Mouse (Mus musculus) cerebellum, postnatal 10 days (tissue): ENCODE results near the gene Hacd3.
"Not testable (repeated sequence)": the region's sequence is repeated elsewhere in the genome, so short reads cannot be mapped to it uniquely, and the experiment has no call there.

Experiments used
- DNase-seq, 2 experiments: peaks; one replicate each; pipeline ENCODE4 v3.0.0; 2021; ENCODE audit warnings: mixed read lengths in 2 of 2

The Hacd3 gene

GRCm38 (mm10) chr9:65016241-65016977 is 5.1 kb downstream of the Hacd3 start:
- DNase-seq, result no peak

GRCm38 (mm10) chr9:65015461-65016222 is 5.9 kb downstream of the Hacd3 start:
- DNase-seq, result no peak

DNA sequence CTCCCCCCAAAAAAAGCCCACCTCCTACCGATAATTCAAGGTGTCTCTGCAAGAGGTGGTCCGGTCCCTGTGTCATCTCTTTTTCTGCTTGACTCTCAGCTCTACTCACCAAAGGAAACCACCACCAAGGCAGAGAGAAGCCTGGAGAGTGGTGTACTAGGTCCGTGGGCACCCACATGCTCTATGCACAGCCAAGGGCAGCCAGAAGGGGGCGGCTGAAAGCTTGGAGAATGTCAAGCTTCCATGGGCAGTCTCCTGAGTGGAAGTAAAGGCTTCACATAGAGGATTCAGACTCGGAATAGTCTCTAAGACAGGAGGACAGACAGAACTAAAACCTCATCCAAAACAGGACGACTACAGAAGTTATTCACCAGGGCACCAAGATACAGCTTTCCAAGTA is 10.2 kb downstream of the Hacd3 start:
- peak; percentile 52 to 61 for DNase-seq

- no peak for DNase-seq
Measured at GRCm38 (mm10) chr9:65010632-65011031, 10.9 kb downstream of the Hacd3 start.

GRCm38 (mm10) chr9:65005737-65006136 is 15.8 kb downstream of the Hacd3 start:
- DNase-seq, result no peak

DNA sequence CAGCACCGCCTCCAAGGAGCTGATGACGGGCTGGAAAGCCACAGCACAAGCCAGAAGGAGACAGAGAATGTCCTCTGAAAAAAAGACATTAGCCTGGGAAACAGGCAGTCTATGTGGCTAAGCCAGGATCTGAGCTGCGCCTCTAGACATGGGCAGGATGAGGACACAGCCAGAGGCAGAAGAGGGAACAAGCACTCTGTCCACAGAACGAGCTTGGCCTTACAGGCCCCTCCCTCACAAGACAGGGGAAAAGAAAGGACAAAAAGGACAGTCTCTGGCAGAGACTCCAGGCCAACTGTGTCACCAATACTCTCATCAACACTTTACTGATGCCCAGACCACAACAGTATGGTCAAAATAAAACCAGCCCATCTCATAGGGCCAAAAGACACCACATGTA is 20.0 kb downstream of the Hacd3 start:
- DNase-seq, result no peak

- not testable (repeated sequence) for DNase-seq
Measured at GRCm38 (mm10) chr9:64995464-64995863, 26.0 kb downstream of the Hacd3 start.

DNA sequence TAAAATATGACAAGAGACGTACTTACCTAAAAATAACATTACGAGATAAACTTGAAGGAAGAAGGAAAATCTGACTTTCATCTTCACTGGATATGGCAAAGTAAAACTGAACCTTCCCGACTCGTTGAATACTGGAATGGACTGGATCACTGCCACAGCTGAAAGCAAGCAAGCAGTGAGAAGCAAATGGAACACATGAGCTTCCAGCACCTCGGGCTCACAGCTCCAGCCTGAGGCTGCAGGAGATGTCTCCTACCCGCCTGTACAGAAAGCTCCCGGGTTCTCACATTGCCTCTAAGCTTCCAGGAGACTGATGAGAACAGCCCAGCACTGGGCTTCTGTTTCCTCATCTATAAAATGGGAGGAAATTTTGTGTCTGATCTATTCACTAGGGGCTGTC is 31.2 kb downstream of the Hacd3 start:
- no peak for DNase-seq

DNA sequence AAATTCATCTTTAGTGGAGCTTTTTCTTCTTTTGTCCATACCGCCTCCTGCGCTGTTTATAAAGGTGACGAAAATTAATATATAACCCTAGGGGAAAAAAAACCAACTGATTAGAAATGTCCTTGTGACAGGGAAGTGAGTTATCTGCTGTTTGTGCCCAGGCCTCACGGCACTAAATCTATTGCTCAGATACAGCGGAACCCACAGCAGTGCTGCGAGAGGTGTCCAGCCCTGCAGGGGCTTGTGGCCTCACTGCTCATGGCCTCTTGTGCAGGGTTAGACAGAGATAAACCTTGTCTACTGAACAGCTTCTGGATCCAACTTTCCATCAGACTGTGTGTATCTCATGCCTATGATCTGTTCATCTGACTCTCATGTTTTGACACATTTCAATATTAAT is 33.0 kb downstream of the Hacd3 start:
- DNase-seq, result no peak

GRCm38 (mm10) chr9:64987651-64988050 is 33.8 kb downstream of the Hacd3 start:
- no peak for DNase-seq

DNA sequence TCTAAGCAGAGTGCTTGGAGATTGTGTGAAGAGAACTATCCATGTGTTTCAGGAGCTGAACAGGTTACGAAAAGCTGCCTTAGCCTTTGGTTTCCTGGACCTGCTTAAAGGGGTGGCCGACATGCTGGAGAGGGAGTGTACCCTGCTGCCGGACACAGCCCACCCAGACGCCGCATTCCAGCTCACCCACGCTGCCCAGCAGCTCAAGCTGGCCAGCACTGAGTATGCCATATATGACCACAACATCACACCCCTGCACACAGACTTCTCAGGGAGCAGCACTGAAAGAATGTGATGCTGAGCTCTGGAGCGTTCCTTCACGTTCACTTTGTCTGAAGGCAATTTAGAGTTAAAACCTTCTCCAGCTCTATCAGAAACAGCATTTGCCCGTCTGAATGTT is 35.7 kb downstream of the Hacd3 start:
- no peak for DNase-seq

- no peak for DNase-seq
Measured at GRCm38 (mm10) chr9:64985037-64985794, 36.3 kb downstream of the Hacd3 start.

- no peak for DNase-seq
Measured at GRCm38 (mm10) chr9:64981904-64982303, 39.6 kb downstream of the Hacd3 start.

GRCm38 (mm10) chr9:64980548-64980947 is 40.9 kb downstream of the Hacd3 start:
- no peak for DNase-seq

GRCm38 (mm10) chr9:64960978-64961320 is 60.5 kb downstream of the Hacd3 start:
- no peak for DNase-seq

GRCm38 (mm10) chr9:64960117-64960977 is 61.1 kb downstream of the Hacd3 start, which contains the start of gene Ints14:
TSS of gene Ints14 (plus strand) at chr9:64960905.
- DNase-seq, result peak; percentile 98 to 99

GRCm38 (mm10) chr9:64957276-64957675 is 64.2 kb downstream of the Hacd3 start:
- no peak for DNase-seq

DNA sequence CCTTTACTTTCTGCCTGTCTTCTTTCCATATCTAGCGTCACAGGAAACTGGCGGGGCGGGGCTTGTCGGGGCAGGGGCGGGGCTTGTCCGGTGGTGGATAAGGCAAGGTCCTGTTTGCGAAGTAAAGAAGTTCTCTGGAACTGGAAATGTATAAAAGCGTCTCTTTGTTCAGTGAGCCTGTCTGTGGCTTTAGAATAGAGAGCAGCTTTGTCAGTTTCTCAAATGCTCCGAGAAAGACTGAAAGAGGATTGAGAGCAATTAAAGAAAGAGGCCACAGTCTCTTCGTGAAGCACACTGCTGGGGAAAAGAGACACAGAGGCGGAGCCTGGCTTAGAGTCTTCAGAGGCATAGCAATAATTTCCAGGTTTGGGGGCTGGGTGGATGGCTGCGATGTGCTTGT is 65.2 kb downstream of the Hacd3 start:
- peak; percentile 31 to 49 for DNase-seq

- DNase-seq, result no peak
Measured at GRCm38 (mm10) chr9:64953190-64953589, 68.3 kb downstream of the Hacd3 start.

DNA sequence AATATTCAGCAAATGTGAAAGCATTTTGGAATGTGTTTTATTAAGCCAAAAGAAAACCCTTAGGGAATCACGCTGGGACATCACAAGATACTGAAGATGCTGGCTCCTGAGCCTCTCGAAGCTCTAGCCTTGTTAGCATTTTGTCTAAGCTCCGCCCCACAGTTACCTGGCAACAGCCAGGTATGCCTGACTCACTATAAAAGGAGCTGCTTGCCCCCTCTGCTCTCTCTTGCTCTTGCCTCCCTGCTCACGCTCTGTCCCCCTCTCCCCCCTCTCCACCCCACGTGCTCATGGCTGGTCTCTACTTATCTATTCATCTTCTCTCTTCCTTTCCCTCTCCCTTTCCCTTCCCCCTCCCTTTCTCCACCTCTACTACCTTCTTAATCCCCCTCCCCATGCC is 69.4 kb downstream of the Hacd3 start:
- no peak for DNase-seq

GRCm38 (mm10) chr9:64951161-64951657 is 70.3 kb downstream of the Hacd3 start, which contains the start of gene Slc24a1:
TSS of gene Slc24a1 (minus strand) at chr9:64951607.
- DNase-seq, result no peak

GRCm38 (mm10) chr9:64947483-64948095 is 73.9 kb downstream of the Hacd3 start:
- no peak for DNase-seq
